Mouse (Mus musculus) hematopoietic stem cell, adult 5-6 weeks (primary cell): ENCODE measurements around the gene Gm4565. TPM values are rescaled to one million over a fixed set of nuclear protein-coding genes. Genes with fewer than 3 reads are reported as not detected.
"Not testable (repeated sequence)": the region's sequence is repeated elsewhere in the genome, so short reads cannot be mapped to it uniquely, and the experiment has no call there.

Experiments
- ATAC-seq, 2 experiments: fragments of 125-278 bp in 1 of 2; replicated peaks in 1 of 2; 2 replicates each; pipeline ENCODE4 v1.8.0; 2016 to 2017; ENCODE audit warnings: inconsistent platforms in 2 of 2, mild to moderate bottlenecking in 2 of 2, moderate number of reproducible peaks in 2 of 2, low read depth in 1 of 2, moderate TSS enrichment in 1 of 2; ENCODE audit not compliant: low FRiP score in 2 of 2, poor library complexity in 2 of 2, severe bottlenecking in 2 of 2, insufficient read depth in 1 of 2, low TSS enrichment in 1 of 2
- total RNA-seq: library from RNA; stranded (forward); fragments of 172-1452, 232-1000 nt; gene quantifications from 2 replicates; pipeline ENCODE4 v1.2.3, GENCODE M21; 2017

Gene Gm4565
- not detected in 2 replicates for total RNA-seq

DNA sequence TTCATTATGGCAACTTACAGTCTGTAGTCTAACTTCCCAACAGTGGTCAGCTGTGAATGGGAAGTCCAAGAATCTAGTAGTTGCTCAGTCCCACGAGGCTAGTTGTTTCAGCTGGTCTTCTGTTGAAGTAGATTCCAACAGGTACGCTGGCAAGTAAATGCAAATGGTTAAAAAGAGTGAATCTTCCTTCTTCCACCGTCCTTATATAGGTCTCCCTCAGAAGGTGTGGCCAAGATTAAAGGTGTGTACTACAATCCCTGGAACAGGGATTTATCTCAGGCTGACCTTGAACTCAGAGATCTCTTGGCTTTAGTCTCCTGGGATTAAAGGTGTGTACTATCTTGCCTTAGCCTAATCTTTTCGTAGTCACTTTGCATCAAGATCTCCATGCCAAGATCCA, at the start of gene Gm4565:
Gene Gm4565 (minus strand): TSS at position 101 of the 400 bp plus-strand sequence.
- not testable (repeated sequence) for ATAC-seq

GRCm38 (mm10) chr7:22565243-22565642, 22.7 kb downstream of the Gm4565 start, which contains the start of gene Gm4201:
Gene Gm4201, minus strand, starts transcription at chr7:22565343.
- not testable (repeated sequence) for ATAC-seq

DNA sequence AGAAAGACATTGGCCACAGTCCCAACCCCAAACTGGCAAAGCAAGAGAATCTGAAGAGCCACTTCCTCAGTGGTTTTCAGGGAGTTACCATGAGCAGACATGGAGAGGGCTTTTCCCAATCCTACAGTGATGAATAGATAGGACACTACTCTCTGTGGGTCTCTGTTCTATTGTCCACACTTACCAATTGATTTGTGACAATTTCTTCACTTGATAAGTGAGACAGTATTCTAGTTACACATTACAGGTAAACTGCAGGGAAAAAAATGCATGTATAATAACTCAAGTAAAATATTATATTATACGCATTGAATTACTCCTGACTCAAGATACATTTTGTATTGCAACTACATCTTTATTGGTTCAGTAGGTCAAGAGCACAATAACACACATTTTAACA, 53.1 kb downstream of the Gm4565 start, which contains the start of gene Gm8677:
Gene Gm8677 (minus strand): TSS at position 101 of the 400 bp plus-strand sequence.
- ATAC-seq, result not testable (repeated sequence)

Other genes with a start within 250 kb of the Gm4565 start
- not detected in 2 replicates for gene Gm8660, start 217.1 kb downstream of the Gm4565 start, total RNA-seq
- not detected in 2 replicates for gene Vmn1r148, start 174.5 kb downstream of the Gm4565 start, total RNA-seq
- gene Vmn1r149, start 149.9 kb downstream of the Gm4565 start, total RNA-seq, result not detected in 2 replicates
- gene Gm10665, start 124.1 kb downstream of the Gm4565 start, total RNA-seq, result not detected in 2 replicates
- not detected in 2 replicates for gene Vmn1r151, start 88.4 kb downstream of the Gm4565 start, total RNA-seq
- not detected in 2 replicates for gene Vmn1r152, start 65.2 kb downstream of the Gm4565 start, total RNA-seq
- not detected in 2 replicates for gene Gm8677, start 53.2 kb downstream of the Gm4565 start, total RNA-seq
- not detected in 2 replicates for gene Gm4201, start 22.8 kb downstream of the Gm4565 start, total RNA-seq
- gene Vmn1r155, start 69.9 kb upstream of the Gm4565 start, total RNA-seq, result not detected in 2 replicates
- gene Gm8693, start 104.2 kb upstream of the Gm4565 start, total RNA-seq, result not detected in 2 replicates
- not detected in 2 replicates for gene Gm4567, start 131.6 kb upstream of the Gm4565 start, total RNA-seq
- not detected in 2 replicates for gene Vmn1r157, start 173.6 kb upstream of the Gm4565 start, total RNA-seq
- gene Vmn1r158, start 202.7 kb upstream of the Gm4565 start, total RNA-seq, result not detected in 2 replicates